Mouse (Mus musculus): ENCODE results near the gene Gm29427. TPM values are rescaled to one million over a fixed set of nuclear protein-coding genes. Genes with fewer than 3 reads are reported as not detected.

The Gm29427 gene
- polyA plus RNA-seq, 1 experiment, result not detected

- H3K27ac ChIP-seq (ENCODE audit: control insufficient read depth, insufficient read depth, low read depth, low read length, poor library complexity), result no peak overlapping the region
These were observed 12.5 kb upstream of the Gm29427 start for GRCm38 (mm10) chr1:130728070-130728469.

DNA sequence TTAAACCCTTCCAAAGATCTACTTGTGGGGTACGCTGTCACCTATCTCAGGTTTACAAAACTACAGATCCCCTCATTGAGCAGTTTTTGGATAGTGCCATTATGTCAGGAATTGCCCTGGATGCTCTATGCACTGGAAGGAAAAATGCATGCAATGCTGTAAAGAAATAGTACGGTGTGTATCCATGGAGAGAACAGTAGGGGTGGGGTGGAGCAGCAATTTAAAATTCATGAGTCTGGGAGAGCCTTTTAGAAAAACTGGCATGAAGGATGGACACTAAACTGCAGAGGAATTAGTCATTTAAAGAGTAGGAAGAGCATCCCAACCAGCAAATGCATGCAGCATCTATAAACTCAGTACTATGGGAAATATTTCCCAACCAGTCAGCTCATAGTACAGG lies 10.8 kb upstream of the Gm29427 start:
- Histone ChIP-seq H3K4me3 (replicated peaks; ENCODE audit: control insufficient read depth, low read depth, low read length) (no peak overlapping the region), H3K27ac (ENCODE audit: control insufficient read depth, insufficient read depth, low read depth, low read length, poor library complexity) (no peak overlapping the region), H3K4me1 (ENCODE audit: control insufficient read depth, insufficient read depth, low read length) (no peaks in the 10 kb centered on the region)
- WGBS, result 95% methylated on average over 2 of the region's 2 CpGs
- TF ChIP-seq CTCF (IDR thresholded peaks at IDR 0.05; ENCODE audit: control insufficient read depth, insufficient read depth, low read length) (no peak), POLR2A (IDR thresholded peaks at IDR 0.05; ENCODE audit: borderline replicate concordance, control insufficient read depth, low read depth, low read length) (no peak)

More at GRCm38 (mm10) chr1:130728070-130728469, 12.5 kb upstream of the Gm29427 start:
- 33% methylated on average over 1 of the region's 1 CpGs for WGBS
- Histone ChIP-seq H3K4me3 (replicated peaks; ENCODE audit: control insufficient read depth, low read depth, low read length) (no peak overlapping the region), H3K4me1 (ENCODE audit: control insufficient read depth, insufficient read depth, low read length) (no peaks in the 10 kb centered on the region)
- TF ChIP-seq POLR2A (IDR thresholded peaks at IDR 0.05; ENCODE audit: borderline replicate concordance, control insufficient read depth, low read depth, low read length), result no peak

- 93% methylated on average over 5 of the region's 5 CpGs for WGBS
- H3K4me1 ChIP-seq (ENCODE audit: control insufficient read depth, insufficient read depth, low read length), result no peaks in the 10 kb centered on the region; the same call in 1 of the 2 replicates
- no peak overlapping the region for H3K27ac ChIP-seq (ENCODE audit: control insufficient read depth, insufficient read depth, low read depth, low read length, poor library complexity)
- no peak overlapping the region for H3K4me3 ChIP-seq (replicated peaks; ENCODE audit: control insufficient read depth, low read depth, low read length)
- no peak for TF ChIP-seq CTCF (IDR thresholded peaks at IDR 0.05; ENCODE audit: control insufficient read depth, insufficient read depth, low read length)
These were observed 8.6 kb upstream of the Gm29427 start for GRCm38 (mm10) chr1:130724206-130724605.

GRCm38 (mm10) chr1:130717291-130717871 lies 1.8 kb upstream of the Gm29427 start, which contains the start of gene Yod1:
Gene Yod1 (plus strand): TSS chr1:130717327.
- no peak for TF ChIP-seq CTCF (IDR thresholded peaks at IDR 0.05; ENCODE audit: control insufficient read depth, insufficient read depth, low read length)
- TF ChIP-seq POLR2A (IDR thresholded peaks at IDR 0.05; ENCODE audit: borderline replicate concordance, control insufficient read depth, low read depth, low read length), result peak; percentile 78; the same call in 1 of the 2 replicates
- peak within 1 kb of the TSS; percentile 93 for H3K4me3 ChIP-seq (replicated peaks; ENCODE audit: control insufficient read depth, low read depth, low read length)
- under 1% methylated on average over 54 of the region's 54 CpGs for WGBS
- peak within 1 kb of the TSS; percentile 55 for H3K27ac ChIP-seq (ENCODE audit: control insufficient read depth, insufficient read depth, low read depth, low read length, poor library complexity)
- no peaks in the 10 kb centered on the region; the same call in 1 of the 2 replicates for H3K4me1 ChIP-seq (ENCODE audit: control insufficient read depth, insufficient read depth, low read length)

- H3K27ac ChIP-seq (ENCODE audit: control insufficient read depth, insufficient read depth, low read depth, low read length, poor library complexity), result peak overlapping the region; percentile 55
- peak overlapping the region; percentile 93 for H3K4me3 ChIP-seq (replicated peaks; ENCODE audit: control insufficient read depth, low read depth, low read length)
- no peaks in the 10 kb centered on the region; the same call in 1 of the 2 replicates for H3K4me1 ChIP-seq (ENCODE audit: control insufficient read depth, insufficient read depth, low read length)
- under 1% methylated on average over 42 of the region's 42 CpGs for WGBS
- TF ChIP-seq POLR2A (IDR thresholded peaks at IDR 0.05; ENCODE audit: borderline replicate concordance, control insufficient read depth, low read depth, low read length) (peak; percentile 26; the same call in 1 of the 2 replicates), CTCF (IDR thresholded peaks at IDR 0.05; ENCODE audit: control insufficient read depth, insufficient read depth, low read length) (no peak)
These were observed 1.1 kb upstream of the Gm29427 start for GRCm38 (mm10) chr1:130716513-130717290.

DNA sequence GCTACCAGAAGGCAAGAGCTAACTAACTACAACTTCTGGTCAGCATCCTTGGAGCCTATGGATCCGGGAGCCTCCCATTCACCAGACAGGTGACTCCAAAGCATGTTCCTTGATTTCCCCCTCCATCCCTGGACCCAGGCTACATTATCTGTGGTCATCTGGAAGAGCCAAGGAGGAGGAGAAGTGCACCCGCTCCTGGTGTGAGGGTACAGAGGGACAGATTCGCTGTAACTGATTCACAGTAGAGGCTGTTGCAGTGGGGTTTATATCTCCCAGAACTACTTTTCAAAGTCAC lies 566 bp upstream of the Gm29427 start:
- TF ChIP-seq POLR2A (IDR thresholded peaks at IDR 0.05; ENCODE audit: borderline replicate concordance, control insufficient read depth, low read depth, low read length) (no peak), CTCF (IDR thresholded peaks at IDR 0.05; ENCODE audit: control insufficient read depth, insufficient read depth, low read length) (no peak)
- H3K4me1 ChIP-seq (ENCODE audit: control insufficient read depth, insufficient read depth, low read length), result no peaks in the 10 kb centered on the region; the same call in 1 of the 2 replicates

DNA sequence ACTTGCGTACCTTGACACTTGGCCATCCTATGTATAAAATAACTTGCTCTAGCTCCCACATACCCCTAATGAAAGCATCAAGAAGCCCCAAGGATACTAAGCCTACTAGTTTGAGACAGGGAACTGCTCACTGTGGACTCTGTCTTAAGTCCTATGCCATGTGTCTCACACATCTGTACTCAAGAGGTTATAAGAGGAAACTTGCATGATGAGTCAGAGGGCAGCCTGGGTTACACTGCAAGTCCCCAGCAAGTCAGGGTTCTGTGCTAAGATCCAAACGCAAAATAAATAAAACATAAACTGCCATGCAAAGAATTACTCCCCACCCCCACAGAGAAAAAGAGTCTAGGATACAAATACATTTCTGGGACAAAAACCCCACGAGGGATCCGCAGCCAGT lies 1.6 kb downstream of the Gm29427 start:
- TF ChIP-seq CTCF (IDR thresholded peaks at IDR 0.05; ENCODE audit: control insufficient read depth, insufficient read depth, low read length) (no peak), POLR2A (IDR thresholded peaks at IDR 0.05; ENCODE audit: borderline replicate concordance, control insufficient read depth, low read depth, low read length) (no peak)
- 87% methylated on average over 4 of the region's 4 CpGs for WGBS
- no peak overlapping the region for H3K27ac ChIP-seq (ENCODE audit: control insufficient read depth, insufficient read depth, low read depth, low read length, poor library complexity)
- H3K4me3 ChIP-seq (replicated peaks; ENCODE audit: control insufficient read depth, low read depth, low read length), result no peak overlapping the region
- H3K4me1 ChIP-seq (ENCODE audit: control insufficient read depth, insufficient read depth, low read length), result no peaks in the 10 kb centered on the region

More for the DNA sequence above, 566 bp upstream of the Gm29427 start:
- WGBS, result 0% methylated on average over 3 of the region's 3 CpGs
- H3K27ac ChIP-seq (ENCODE audit: control insufficient read depth, insufficient read depth, low read depth, low read length, poor library complexity), result peak overlapping the region; percentile 55
- peak overlapping the region; percentile 93 for H3K4me3 ChIP-seq (replicated peaks; ENCODE audit: control insufficient read depth, low read depth, low read length)

DNA sequence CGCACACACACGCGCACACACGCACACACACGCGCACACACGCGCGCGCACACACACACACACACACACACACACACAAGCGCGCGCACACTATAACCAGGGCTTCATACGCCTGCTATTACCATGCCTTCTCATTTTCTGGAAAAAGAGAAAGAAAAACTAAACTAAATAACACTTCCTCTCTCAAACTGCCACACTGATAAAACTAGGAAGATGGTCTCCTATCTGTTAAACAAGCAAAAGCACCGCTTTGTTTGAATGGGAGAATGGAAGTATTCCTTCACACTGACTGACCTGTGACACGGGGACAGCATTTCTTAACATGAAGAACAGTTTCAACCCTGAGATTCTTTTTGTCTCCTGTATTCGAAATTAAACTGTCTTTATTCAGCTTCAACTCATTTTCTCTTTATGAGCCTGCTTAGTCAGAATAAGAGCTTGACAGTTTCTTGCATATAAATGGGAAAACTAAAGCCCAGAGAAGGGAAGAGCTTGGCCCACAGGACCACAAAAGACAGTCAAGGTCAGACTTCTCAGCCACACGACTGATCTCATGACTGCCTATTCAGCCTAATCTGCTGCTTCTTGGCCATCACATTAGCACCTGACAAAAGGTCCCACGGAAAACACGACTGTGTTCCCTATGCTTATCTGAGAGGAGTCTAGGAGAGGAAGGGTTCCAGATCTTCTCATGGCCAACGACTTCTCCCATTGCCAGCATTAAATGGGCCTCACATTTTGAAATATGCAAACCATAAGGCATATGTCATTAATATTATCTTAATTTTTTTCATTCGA lies 5.1 kb downstream of the Gm29427 start:
- TF ChIP-seq CTCF (IDR thresholded peaks at IDR 0.05; ENCODE audit: control insufficient read depth, insufficient read depth, low read length) (no peak), POLR2A (IDR thresholded peaks at IDR 0.05; ENCODE audit: borderline replicate concordance, control insufficient read depth, low read depth, low read length) (no peak)
- Histone ChIP-seq H3K4me1 (ENCODE audit: control insufficient read depth, insufficient read depth, low read length) (no peaks in the 10 kb centered on the region), H3K27ac (ENCODE audit: control insufficient read depth, insufficient read depth, low read depth, low read length, poor library complexity) (no peak overlapping the region), H3K4me3 (replicated peaks; ENCODE audit: control insufficient read depth, low read depth, low read length) (no peak overlapping the region)
- WGBS, result 85% methylated on average over 22 of the region's 22 CpGs

All from bone marrow, adult 2 months (tissue).